Mouse (Mus musculus): ENCODE data around the gene Lrrn4.

The Lrrn4 gene

GRCm38 (mm10) chr2:132870286-132870685 lies 10.4 kb downstream of the Lrrn4 start:
- DNase-seq: no peak

GRCm38 (mm10) chr2:132869682-132870081 lies 11.0 kb downstream of the Lrrn4 start:
- no peak for DNase-seq

- no peak for DNase-seq
These were observed 13.2 kb downstream of the Lrrn4 start for GRCm38 (mm10) chr2:132867521-132867920.

- no peak for DNase-seq
These were observed 17.4 kb downstream of the Lrrn4 start for GRCm38 (mm10) chr2:132863325-132863724.

GRCm38 (mm10) chr2:132861456-132861855 lies 19.2 kb downstream of the Lrrn4 start:
- DNase-seq: no peak

- no peak for DNase-seq
These were observed 20.3 kb downstream of the Lrrn4 start for GRCm38 (mm10) chr2:132860435-132860834.

GRCm38 (mm10) chr2:132856333-132856732 lies 24.4 kb downstream of the Lrrn4 start:
- no peak for DNase-seq

- DNase-seq: no peak
These were observed 27.6 kb downstream of the Lrrn4 start for GRCm38 (mm10) chr2:132853051-132853450.

- DNase-seq: no peak
These were observed 31.6 kb downstream of the Lrrn4 start for GRCm38 (mm10) chr2:132849141-132849540.

GRCm38 (mm10) chr2:132848361-132848760 lies 32.3 kb downstream of the Lrrn4 start:
- DNase-seq: no peak

- peak; percentile 9 for DNase-seq
These were observed 33.1 kb downstream of the Lrrn4 start for GRCm38 (mm10) chr2:132847581-132847980.

GRCm38 (mm10) chr2:132846407-132847358 lies 34.0 kb downstream of the Lrrn4 start, which contains the start of gene Crls1:
Crls1 (plus strand) TSS chr2:132846666.
- peak; percentile 93 for DNase-seq

GRCm38 (mm10) chr2:132841071-132841470 lies 39.6 kb downstream of the Lrrn4 start:
- DNase-seq: no peak
